Mouse (Mus musculus) Patski (cell line): ENCODE measurements around the gene Arhgap8. TPM values are rescaled to one million over a fixed set of nuclear protein-coding genes. Genes with fewer than 3 reads are reported as not detected.

Source experiments
- ATAC-seq: fragments of 100-300 bp; one replicate; pipeline ENCODE4 v1.8.0; 2021
- CTCF ChIA-PET: fragments of 350-600 bp; sonication (Branson Sonifier 250); formaldehyde crosslinking; loops from one replicate; lab custom pipeline; 2022; ENCODE audit warnings: inconsistent platforms; lab: Charles Lee
- POLR2A ChIA-PET: fragments of 350-600 bp; sonication (Branson Sonifier 250); formaldehyde crosslinking; loops from one replicate; lab custom pipeline; 2022; ENCODE audit warnings: antibody characterized with exemption, inconsistent platforms; lab: Charles Lee
- DNase-seq: peaks from one replicate; pipeline ENCODE4 v3.0.0-alpha.2; 2011; ENCODE audit warnings: low read depth, low spot score
- H3K27me3 ChIP-seq: fragments of 371-371 bp; one replicate; pipeline ENCODE4 v1.5.1; 2021
- CTCF ChIP-seq: fragments of 100-300 bp; IDR thresholded peaks from one replicate; pipeline ENCODE4 v1.5.1; 2021
- in situ Hi-C: fragments of 300-500 bp; cut with MboI; formaldehyde crosslinking; loops from 3 replicates; pipeline ENCODE4 v1.11.1; 2018; ENCODE audit warnings: low pct_unique_long_range_greater_than_20kb, mixed read lengths
- polyA plus RNA-seq: library from polyadenylated mRNA; unstranded; gene quantifications from one replicate; pipeline ENCODE4 v1.2.3, GENCODE M21; 2021

Arhgap8 gene
- polyA plus RNA-seq, 1 experiment from 2014 or later: 0.39 TPM

GRCm38 (mm10) chr15:84820811-84821210, 101.0 kb downstream of the Arhgap8 start:
- CTCF ChIA-PET: no interaction called here
- POLR2A ChIA-PET: no interaction called here
- no peak for DNase-seq
- in situ Hi-C loops: no loop called here
- H3K27me3 ChIP-seq: no peaks in the 10 kb centered on the region
- ATAC-seq: no peak
- TF ChIP-seq CTCF: no peak

Other genes with a start within 250 kb of the Arhgap8 start
- gene Rtl6, start 162.2 kb upstream of the Arhgap8 start, polyA plus RNA-seq: 0.06 TPM
- 15.6 TPM for gene Prr5, start 50.4 kb upstream of the Arhgap8 start, polyA plus RNA-seq
- 1.8 TPM for gene Phf21b, start 136.0 kb downstream of the Arhgap8 start, polyA plus RNA-seq
- gene Gm29666, start 200.0 kb downstream of the Arhgap8 start, polyA plus RNA-seq: 0.18 TPM
- gene Nup50, start 203.4 kb downstream of the Arhgap8 start, polyA plus RNA-seq: 41.5 TPM